Mouse (Mus musculus) erythroblast, embryonic 14.5 days (primary cell): ENCODE results near the gene Pik3ca. TPM values are rescaled to one million over a fixed set of nuclear protein-coding genes. Genes with fewer than 3 reads are reported as not detected.

Experiments used
- H3K27me3 ChIP-seq: 2 replicates; pipeline ENCODE4 v1.6.1; 2012; ENCODE audit warnings: inconsistent platforms; ENCODE audit not compliant: control insufficient read depth
- H3K36me3 ChIP-seq: 2 replicates; pipeline ENCODE4 v1.6.1; 2012; ENCODE audit warnings: mild to moderate bottlenecking, inconsistent platforms; ENCODE audit not compliant: control insufficient read depth
- H3K4me1 ChIP-seq: 2 replicates; pipeline ENCODE4 v1.6.1; 2012; ENCODE audit warnings: inconsistent platforms; ENCODE audit not compliant: control insufficient read depth
- H3K4me3 ChIP-seq: replicated peaks from 2 replicates; pipeline ENCODE3; 2012; ENCODE audit warnings: moderate library complexity, mild to moderate bottlenecking, inconsistent platforms
- H3K9me3 ChIP-seq: 2 replicates; pipeline ENCODE4 v1.6.1; 2012; ENCODE audit warnings: low read length, inconsistent platforms, mixed read lengths; ENCODE audit not compliant: control insufficient read depth
- GATA1 ChIP-seq: IDR thresholded peaks from 2 replicates; pipeline ENCODE4 v1.6.1; 2012; ENCODE audit warnings: low read length, inconsistent platforms, mixed read lengths
- TAL1 ChIP-seq: IDR thresholded peaks from 3 replicates; pipeline ENCODE4 v1.6.1; 2012; ENCODE audit warnings: low read length, inconsistent platforms, mixed read lengths
- polyA plus RNA-seq: library from polyadenylated mRNA; stranded (reverse); fragments of >175 nt; gene quantifications from 2 replicates; pipeline ENCODE4 v1.2.3, GENCODE M21; 2012

Gene Pik3ca
- polyA plus RNA-seq, 1 experiment: 0.21 TPM

- TF ChIP-seq TAL1: no peak
- TF ChIP-seq GATA1: no peak
- Histone ChIP-seq H3K4me1 (peaks cover 3% of the 10 kb centered on the region), H3K36me3 (no peaks in the 10 kb centered on the region), H3K27me3 (peaks cover 12% of the 10 kb centered on the region), H3K4me3 (no peak overlapping the region), H3K9me3 (no peaks in the 10 kb centered on the region)
Observed at GRCm38 (mm10) chr3:32371957-32372356, 25.5 kb upstream of the Pik3ca start.

- H3K4me3 ChIP-seq: no peak overlapping the region
- H3K4me1 ChIP-seq: peaks cover 3% of the 10 kb centered on the region
- TF ChIP-seq GATA1 (no peak), TAL1 (no peak)
- no peaks in the 10 kb centered on the region for H3K9me3 ChIP-seq
- H3K36me3 ChIP-seq: no peaks in the 10 kb centered on the region
- peaks cover 10% of the 10 kb centered on the region for H3K27me3 ChIP-seq
Observed at GRCm38 (mm10) chr3:32372470-32372869, 25.0 kb upstream of the Pik3ca start.

DNA sequence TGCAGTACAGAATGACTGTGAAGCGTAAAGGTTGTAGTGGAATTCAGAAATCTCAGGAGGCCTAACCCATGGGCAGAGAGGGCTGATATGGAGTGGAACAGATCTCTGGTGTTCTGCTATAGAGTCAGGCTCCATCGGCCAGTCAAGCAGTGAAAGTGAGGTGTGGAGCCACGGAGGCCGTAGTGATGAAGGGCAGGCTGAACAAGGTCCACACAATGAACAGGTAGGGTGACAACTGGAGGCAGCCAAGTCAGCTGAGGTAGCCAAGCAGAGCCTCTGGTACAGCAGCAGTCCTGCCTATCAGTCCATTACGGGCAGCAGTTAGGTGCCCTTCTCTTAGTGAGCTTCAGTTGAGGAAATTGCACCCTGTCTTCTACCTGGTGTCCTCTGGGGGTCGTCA is 24.2 kb upstream of the Pik3ca start:
- Histone ChIP-seq H3K4me3 (no peak overlapping the region), H3K27me3 (peaks cover 3% of the 10 kb centered on the region), H3K9me3 (no peaks in the 10 kb centered on the region), H3K4me1 (peaks cover 3% of the 10 kb centered on the region), H3K36me3 (no peaks in the 10 kb centered on the region)
- TF ChIP-seq TAL1 (no peak), GATA1 (no peak)

- Histone ChIP-seq H3K4me3 (no peak overlapping the region), H3K4me1 (peaks cover 9% of the 10 kb centered on the region), H3K27me3 (no peaks in the 10 kb centered on the region), H3K9me3 (no peaks in the 10 kb centered on the region), H3K36me3 (no peaks in the 10 kb centered on the region)
- TF ChIP-seq GATA1: no peak
- TF ChIP-seq TAL1: no peak
Observed at GRCm38 (mm10) chr3:32379891-32380290, 17.6 kb upstream of the Pik3ca start.

DNA sequence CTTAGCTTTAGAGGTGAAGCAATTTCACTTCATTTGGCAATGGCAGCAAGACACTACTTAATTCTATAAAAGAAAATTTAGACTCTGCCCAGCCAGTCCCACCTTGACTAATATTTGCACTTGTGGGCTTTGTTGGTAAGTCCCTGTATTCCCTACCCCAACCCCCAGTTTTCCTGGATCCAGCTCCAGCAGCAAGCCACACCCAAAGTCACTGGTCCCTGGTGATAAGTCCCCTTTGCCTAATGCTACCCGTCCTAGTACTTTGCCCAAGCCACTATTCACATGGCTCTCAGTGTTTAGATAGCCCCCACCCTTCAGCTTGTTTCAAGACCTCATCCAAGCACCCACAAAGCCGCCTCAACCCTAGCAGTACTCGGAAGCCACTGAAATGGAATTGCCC is 15.9 kb upstream of the Pik3ca start:
- H3K9me3 ChIP-seq: no peaks in the 10 kb centered on the region

GRCm38 (mm10) chr3:32392841-32393240 is 4.6 kb upstream of the Pik3ca start:
- TF ChIP-seq GATA1: no peak
- no peak for TF ChIP-seq TAL1
- Histone ChIP-seq H3K9me3 (no peaks in the 10 kb centered on the region), H3K4me1 (peaks cover 12% of the 10 kb centered on the region), H3K27me3 (no peaks in the 10 kb centered on the region; the same call in 1 of the 2 replicates), H3K4me3 (no peak overlapping the region), H3K36me3 (no peaks in the 10 kb centered on the region)

More for the DNA sequence above, 15.9 kb upstream of the Pik3ca start:
- H3K36me3 ChIP-seq: no peaks in the 10 kb centered on the region
- H3K4me3 ChIP-seq: no peak overlapping the region
- TF ChIP-seq TAL1: no peak
- no peak for TF ChIP-seq GATA1
- no peaks in the 10 kb centered on the region for H3K27me3 ChIP-seq
- peaks cover 9% of the 10 kb centered on the region for H3K4me1 ChIP-seq

DNA sequence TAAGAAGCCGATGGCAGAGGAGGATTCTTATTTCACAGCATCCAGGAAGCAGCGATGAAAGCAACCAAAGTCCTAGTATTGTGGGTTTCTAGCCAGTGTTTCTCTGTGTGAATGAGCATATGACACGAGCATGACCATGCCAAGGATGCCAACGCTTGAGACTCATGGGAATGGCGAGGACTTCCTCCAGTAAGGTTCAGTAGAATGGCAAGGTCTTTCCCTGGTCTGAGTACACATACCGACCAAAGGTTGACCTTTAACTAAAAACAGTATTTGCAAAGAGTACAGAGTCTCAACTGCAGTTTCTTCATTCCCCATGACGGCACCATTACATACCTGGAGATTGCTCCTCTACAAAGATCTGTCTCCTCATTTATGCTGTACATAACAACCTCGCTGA is 3.5 kb upstream of the Pik3ca start:
- Histone ChIP-seq H3K36me3 (no peaks in the 10 kb centered on the region), H3K4me1 (peaks cover 23% of the 10 kb centered on the region), H3K9me3 (no peaks in the 10 kb centered on the region), H3K4me3 (no peak overlapping the region), H3K27me3 (no peaks in the 10 kb centered on the region; the same call in 1 of the 2 replicates)
- no peak for TF ChIP-seq GATA1
- TF ChIP-seq TAL1: no peak

DNA sequence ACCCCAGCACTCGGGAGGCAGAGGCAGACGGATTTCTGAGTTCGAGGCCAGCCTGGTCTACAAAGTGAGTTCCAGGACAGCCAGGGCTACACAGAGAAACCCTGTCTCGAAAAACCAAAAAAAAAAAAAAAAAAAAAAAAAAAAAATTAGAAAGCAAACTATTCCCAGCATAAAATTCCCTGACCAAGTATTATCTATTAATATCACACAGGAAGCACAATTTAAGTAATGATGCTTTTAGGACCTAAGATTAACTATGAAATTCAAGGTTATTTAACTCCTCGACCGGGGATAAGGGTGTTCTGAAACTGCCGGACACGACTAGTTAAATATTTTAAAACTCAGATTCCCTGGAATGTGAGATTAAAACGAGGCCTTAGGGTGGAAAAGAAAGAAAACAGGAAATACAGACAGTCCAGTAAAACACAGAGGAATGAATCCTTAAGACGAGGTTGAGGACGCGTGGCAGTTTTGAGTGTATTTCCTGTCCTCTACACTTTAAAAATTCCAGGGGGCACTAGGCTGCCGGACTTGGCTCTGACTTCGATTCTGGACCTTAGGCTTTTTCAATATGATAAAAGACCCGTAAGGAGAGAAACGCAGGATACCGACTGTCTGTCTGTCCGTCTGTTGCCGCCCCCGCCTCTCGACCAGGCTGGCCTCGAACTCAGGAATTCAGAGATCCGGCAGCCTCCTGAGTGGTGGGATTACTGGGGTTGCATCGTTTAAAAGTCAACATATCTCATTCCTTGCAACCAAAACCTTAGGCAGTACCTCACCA is 1.5 kb upstream of the Pik3ca start:
- peaks cover 3% of the 10 kb centered on the region for H3K36me3 ChIP-seq
- no peaks in the 10 kb centered on the region for H3K27me3 ChIP-seq
- no peaks in the 10 kb centered on the region for H3K9me3 ChIP-seq
- H3K4me1 ChIP-seq: peaks cover 36% of the 10 kb centered on the region
- peak overlapping the region; percentile 94 for H3K4me3 ChIP-seq
- TF ChIP-seq GATA1 (no peak), TAL1 (no peak)

GRCm38 (mm10) chr3:32396794-32397460 is 544 bp upstream of the Pik3ca start:
- peaks cover 36% of the 10 kb centered on the region for H3K4me1 ChIP-seq
- H3K4me3 ChIP-seq: peak overlapping the region; percentile 94
- TF ChIP-seq TAL1 (no peak), GATA1 (no peak)
- H3K27me3 ChIP-seq: no peaks in the 10 kb centered on the region
- H3K36me3 ChIP-seq: peaks cover 3% of the 10 kb centered on the region
- no peaks in the 10 kb centered on the region for H3K9me3 ChIP-seq
